ENCODE assay signal across 8 mouse cellular contexts in genomic region chr11:58948542-58949479, GRCm38 (mm10). TPM values are rescaled to one million over a fixed set of nuclear protein-coding genes. Genes with fewer than 3 reads are reported as not detected.
DNase-seq lines count a peak whose midpoint lies in the region; ATAC-seq lines count a peak whose summit lies in the region.

TSS of gene Hist3h2ba (plus strand) at chr11:58948920.

- H3K27ac ChIP-seq in embryonic facial prominence, embryonic 11.5 days (replicated peaks; ENCODE audit: low read depth, low read length): peak within 1 kb of the TSS; percentile 91
- H3K27ac ChIP-seq in heart, embryonic 14.5 days (replicated peaks in 1 of 2; ENCODE audit: control insufficient read depth in 1 of 2, insufficient read depth in 1 of 2, low read depth in 2 of 2, low read length in 2 of 2): peak within 1 kb of the TSS; percentile 65 to 71
- H3K27ac ChIP-seq in liver, embryonic 11.5 days (ENCODE audit: low read depth, low read length): peak within 1 kb of the TSS; percentile 76
- H3K27ac ChIP-seq in stomach, embryonic 15.5 days: peak within 1 kb of the TSS; percentile 89

- peak; percentile 90 for DNase-seq in A20 (ENCODE audit: low read depth, low spot score)
- peak; percentile 48 for DNase-seq in adrenal gland, postnatal 25 days
- DNase-seq in embryonic facial prominence, embryonic 11.5 days (ENCODE audit: low spot score): peak; percentile 88
- peak; percentile 72 for DNase-seq in kidney, postnatal 14 days
- DNase-seq in liver, embryonic 11.5 days (ENCODE audit: low spot score): peak; percentile 66
- DNase-seq in naive thymus-derived CD4-positive, alpha-beta T cell, adult 2 months (ENCODE audit: low read depth): peak; percentile 89

- peak within 1 kb of the TSS; percentile 41 for H3K4me3 ChIP-seq in embryonic facial prominence, embryonic 11.5 days (ENCODE audit: low read depth, low read length)
- peak within 1 kb of the TSS; percentile 38 to 51 for H3K4me3 ChIP-seq in heart, embryonic 14.5 days (ENCODE audit: control insufficient read depth in 1 of 2, insufficient read depth in 1 of 2, low read depth in 1 of 2, low read length in 2 of 2)
- H3K4me3 ChIP-seq in liver, embryonic 11.5 days (ENCODE audit: low read depth, low read length): peak within 1 kb of the TSS; percentile 46
- H3K4me3 ChIP-seq in stomach, embryonic 15.5 days (replicated peaks): peak within 1 kb of the TSS; percentile 46

- no peaks in the 10 kb centered on the region for H3K9me3 ChIP-seq in embryonic facial prominence, embryonic 11.5 days (replicated peaks; ENCODE audit: control insufficient read depth, low read length)
- H3K9me3 ChIP-seq in heart, embryonic 14.5 days (ENCODE audit: control insufficient read depth, low read length): no peaks in the 10 kb centered on the region
- no peaks in the 10 kb centered on the region for H3K9me3 ChIP-seq in liver, embryonic 11.5 days (ENCODE audit: control insufficient read depth, low read length)
- H3K9me3 ChIP-seq in stomach, embryonic 15.5 days: no peaks in the 10 kb centered on the region

- H3K4me2 ChIP-seq in embryonic facial prominence, embryonic 11.5 days (ENCODE audit: low read depth, low read length): peak within 1 kb of the TSS; percentile 66
- H3K4me2 ChIP-seq in heart, embryonic 14.5 days (ENCODE audit: low read length): peak within 1 kb of the TSS; percentile 70
- peak within 1 kb of the TSS; percentile 70 for H3K4me2 ChIP-seq in liver, embryonic 11.5 days
- peak within 1 kb of the TSS; percentile 69 for H3K4me2 ChIP-seq in stomach, embryonic 15.5 days

- H3K36me3 ChIP-seq in embryonic facial prominence, embryonic 11.5 days (replicated peaks; ENCODE audit: control insufficient read depth, insufficient read depth, low read depth, low read length): no peaks in the 10 kb centered on the region
- no peaks in the 10 kb centered on the region for H3K36me3 ChIP-seq in heart, embryonic 14.5 days (ENCODE audit: control insufficient read depth, insufficient read depth, low read length)
- no peaks in the 10 kb centered on the region for H3K36me3 ChIP-seq in liver, embryonic 11.5 days (ENCODE audit: control insufficient read depth, insufficient read depth, low read length)
- no peaks in the 10 kb centered on the region for H3K36me3 ChIP-seq in stomach, embryonic 15.5 days

- H3K4me1 ChIP-seq in embryonic facial prominence, embryonic 11.5 days (ENCODE audit: control insufficient read depth, insufficient read depth, low read length): no peaks in the 10 kb centered on the region
- H3K4me1 ChIP-seq in heart, embryonic 14.5 days (ENCODE audit: control insufficient read depth in 2 of 2, insufficient read depth in 2 of 2, low read length in 2 of 2): peaks cover 7 to 14% of the 10 kb centered on the region in 2 experiments
- peaks cover 8% of the 10 kb centered on the region for H3K4me1 ChIP-seq in liver, embryonic 11.5 days (replicated peaks; ENCODE audit: control insufficient read depth, insufficient read depth, low read length)
- peaks cover 14% of the 10 kb centered on the region; the same call in 1 of the 2 replicates for H3K4me1 ChIP-seq in stomach, embryonic 15.5 days

- under 1% methylated on average over 46 of the region's 48 CpGs for WGBS in embryonic facial prominence, embryonic 11.5 days
- under 1% methylated on average over 48 of the region's 48 CpGs for WGBS in heart, embryonic 14.5 days
- WGBS in liver, embryonic 11.5 days: 1% methylated on average over 48 of the region's 48 CpGs
- WGBS in stomach, embryonic 15.5 days: under 1% methylated on average over 48 of the region's 48 CpGs

- ATAC-seq in embryonic facial prominence, embryonic 11.5 days (replicated peaks; ENCODE audit: insufficient number of reproducible peaks, low FRiP score, low TSS enrichment, low read depth): peak; percentile 86
- ATAC-seq in heart, embryonic 14.5 days (ENCODE audit: insufficient number of reproducible peaks, insufficient read depth, low FRiP score, low read depth): peak; percentile 73
- peak; percentile 76 for ATAC-seq in liver, embryonic 11.5 days (replicated peaks; ENCODE audit: low FRiP score)
- peak; percentile 89 for ATAC-seq in stomach, embryonic 15.5 days (ENCODE audit: insufficient read depth, low FRiP score, low read depth)

- peak within 1 kb of the TSS; percentile 75 for H3K9ac ChIP-seq in embryonic facial prominence, embryonic 11.5 days (replicated peaks; ENCODE audit: low read length)
- peak within 1 kb of the TSS; percentile 70 for H3K9ac ChIP-seq in heart, embryonic 14.5 days (ENCODE audit: low read length)
- peak within 1 kb of the TSS; percentile 51 for H3K9ac ChIP-seq in liver, embryonic 11.5 days (ENCODE audit: low read depth, low read length)
- 0 out of 2 replicates have a peak within 1 kb of the TSS, but pooled peaks have one; percentile 34 for H3K9ac ChIP-seq in stomach, embryonic 15.5 days

- H3K27me3 ChIP-seq in embryonic facial prominence, embryonic 11.5 days (ENCODE audit: control insufficient read depth, insufficient read depth, low read length): peaks cover 5% of the 10 kb centered on the region; the same call in 1 of the 2 replicates
- H3K27me3 ChIP-seq in heart, embryonic 14.5 days (ENCODE audit: control insufficient read depth, insufficient read depth, low read length): peaks cover 22% of the 10 kb centered on the region
- peaks cover 38% of the 10 kb centered on the region for H3K27me3 ChIP-seq in liver, embryonic 11.5 days (replicated peaks; ENCODE audit: control insufficient read depth, insufficient read depth, low read length)
- H3K27me3 ChIP-seq in stomach, embryonic 15.5 days (replicated peaks): no peaks in the 10 kb centered on the region

RNA-seq across cellular contexts. Expression of gene Hist3h2ba, which starts in this region (rescaled TPM):
- 8.5 and 9.6 TPM in 2 replicates for total RNA-seq in adrenal gland, postnatal 25 days (2021)
- polyA plus RNA-seq in embryonic facial prominence, embryonic 11.5 days (2014; fragmentation: Nextera tagmentation; extraction: Ambion mirVana): 45.1 and 52.2 TPM in 2 replicates
- 8.9 and 16.0 TPM in 2 replicates for polyA plus RNA-seq in heart, embryonic 14.5 days (2014; fragmentation: Nextera tagmentation; extraction: Ambion mirVana)
- polyA plus RNA-seq in liver, embryonic 11.5 days (2014; fragmentation: Nextera tagmentation; extraction: Ambion mirVana): 6.3 and 6.9 TPM in 2 replicates
- 42.0 and 45.8 TPM in 2 replicates for polyA plus RNA-seq in stomach, embryonic 15.5 days (2015; fragmentation: Nextera tagmentation; extraction: Ambion mirVana)

Comparison
In these comparisons a context has a peak if more than half of its experiments do, and no peak if none do; other contexts are left out.
1. Peak in every context shown above with its lines: DNase-seq, ATAC-seq, H3K4me3 ChIP-seq and H3K27ac ChIP-seq.